Mouse (Mus musculus): ENCODE measurements around the gene Tspyl3.

The Tspyl3 gene

DNA sequence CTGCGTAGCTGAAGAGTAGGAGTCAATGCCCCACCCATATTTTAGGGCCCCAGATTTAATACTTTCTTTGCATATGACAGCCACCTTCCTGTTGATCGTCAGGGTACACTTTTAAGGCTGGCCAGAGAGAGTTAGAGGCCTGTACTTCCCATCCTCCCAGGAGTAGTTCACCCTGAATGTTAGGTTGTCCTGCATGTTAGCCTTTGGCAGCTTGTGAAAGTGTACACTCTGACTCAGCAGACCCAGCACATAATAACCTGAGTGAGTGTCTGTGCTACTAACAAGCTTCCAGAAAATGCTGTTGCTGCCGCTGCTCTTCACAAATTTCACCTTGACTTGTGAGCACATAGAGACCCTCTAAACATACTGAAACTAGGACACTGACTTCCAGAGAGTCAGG is 48.1 kb downstream of the Tspyl3 start:
- no peak for DNase-seq (ENCODE audit: low read depth, low spot score)

DNA sequence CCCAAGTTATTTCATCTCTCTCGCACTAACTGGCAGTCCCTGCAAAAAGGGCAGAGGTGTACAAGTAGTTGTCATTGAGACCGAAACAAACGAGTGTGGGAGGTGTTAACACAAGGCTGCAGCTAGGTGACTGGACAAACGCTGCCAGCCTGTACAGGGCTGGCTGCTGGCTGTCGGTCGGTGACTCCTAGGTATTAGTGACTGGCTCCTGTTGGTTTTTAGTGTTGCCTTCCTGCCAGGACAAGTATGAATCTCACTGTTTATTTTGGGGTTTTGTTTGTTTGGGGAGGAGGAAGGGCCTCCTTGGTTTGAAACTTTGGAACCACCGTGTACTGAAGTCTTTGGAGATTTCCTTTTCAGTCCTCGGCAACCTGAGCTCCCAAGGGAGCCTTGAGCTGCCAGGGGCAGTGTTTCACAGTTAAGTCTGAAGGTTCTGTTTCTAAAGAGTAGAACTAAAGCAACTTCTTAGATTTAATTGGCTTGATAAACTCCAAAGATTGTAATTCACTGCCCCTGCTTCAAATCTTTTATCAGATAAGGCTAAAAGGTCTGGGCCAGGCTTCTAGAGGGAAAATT is 49.2 kb downstream of the Tspyl3 start:
- DNase-seq (ENCODE audit: low read depth, low spot score) = no peak

All from retina, adult 2 months (tissue).